Mouse (Mus musculus): Measurements from ENCODE around the gene Kif3b. TPM values are rescaled to one million over a fixed set of nuclear protein-coding genes. Genes with fewer than 3 reads are reported as not detected.

The Kif3b gene
- polyA plus RNA-seq, 1 experiment from 2014 or later, result 1.7 TPM

- H3K36me3 ChIP-seq (replicated peaks; ENCODE audit: insufficient read depth, low read length), result no peaks in the 10 kb centered on the region; the same call in 1 of the 2 replicates
- peaks cover 20% of the 10 kb centered on the region for H3K4me1 ChIP-seq (ENCODE audit: insufficient read depth)
- TF ChIP-seq CTCF (IDR thresholded peaks at IDR 0.05; ENCODE audit: low read depth), result no peak
- no peak for TF ChIP-seq EP300 (IDR thresholded peaks at IDR 0.05; ENCODE audit: low read depth)
- WGBS (ENCODE audit: insufficient replicate concordance), result 18% methylated on average over 2 of the region's 2 CpGs
- H3K9ac ChIP-seq (replicated peaks), result no peak overlapping the region
- H3K27ac ChIP-seq (ENCODE audit: low read depth), result no peak overlapping the region
- no peaks in the 10 kb centered on the region for H3K27me3 ChIP-seq (ENCODE audit: insufficient read depth, low read length)
- H3K9me3 ChIP-seq (ENCODE audit: low read length), result no peaks in the 10 kb centered on the region
- H3K4me2 ChIP-seq (ENCODE audit: low read depth, low read length), result no peak overlapping the region
- DNase-seq (no peak), ATAC-seq (no peak)
- H3K4me3 ChIP-seq (ENCODE audit: low read depth, low read length), result no peak overlapping the region
Measured at GRCm38 (mm10) chr2:153336117-153336516, 44.9 kb downstream of the Kif3b start.

- WGBS (ENCODE audit: insufficient replicate concordance), result 74% methylated on average over 9 of the region's 9 CpGs
- no peak overlapping the region for H3K9ac ChIP-seq (replicated peaks)
- H3K36me3 ChIP-seq (replicated peaks; ENCODE audit: insufficient read depth, low read length), result no peaks in the 10 kb centered on the region
- no peak overlapping the region for H3K4me2 ChIP-seq (ENCODE audit: low read depth, low read length)
- ATAC-seq (peak; percentile 55; the same call in 1 of the 2 replicates), DNase-seq (no peak)
- peaks cover 26% of the 10 kb centered on the region for H3K4me1 ChIP-seq (ENCODE audit: insufficient read depth)
- H3K27ac ChIP-seq (ENCODE audit: low read depth), result no peak overlapping the region
- no peaks in the 10 kb centered on the region for H3K9me3 ChIP-seq (ENCODE audit: low read length)
- H3K4me3 ChIP-seq (ENCODE audit: low read depth, low read length), result no peak overlapping the region
- TF ChIP-seq CTCF (IDR thresholded peaks at IDR 0.05; ENCODE audit: low read depth) (no peak), EP300 (IDR thresholded peaks at IDR 0.05; ENCODE audit: low read depth) (no peak)
- no peaks in the 10 kb centered on the region for H3K27me3 ChIP-seq (ENCODE audit: insufficient read depth, low read length)
Measured at GRCm38 (mm10) chr2:153338361-153339350, 47.4 kb downstream of the Kif3b start.

- H3K27ac ChIP-seq (ENCODE audit: low read depth), result peak overlapping the region; percentile 45; the same call in 1 of the 2 replicates
- TF ChIP-seq CTCF (IDR thresholded peaks at IDR 0.05; ENCODE audit: low read depth), result no peak
- no peak for TF ChIP-seq EP300 (IDR thresholded peaks at IDR 0.05; ENCODE audit: low read depth)
- DNase-seq (no peak), ATAC-seq (no peak)
- peaks cover 31% of the 10 kb centered on the region for H3K4me1 ChIP-seq (ENCODE audit: insufficient read depth)
- H3K4me2 ChIP-seq (ENCODE audit: low read depth, low read length), result no peak overlapping the region
- no peaks in the 10 kb centered on the region for H3K27me3 ChIP-seq (ENCODE audit: insufficient read depth, low read length)
- H3K36me3 ChIP-seq (replicated peaks; ENCODE audit: insufficient read depth, low read length), result no peaks in the 10 kb centered on the region
- H3K9me3 ChIP-seq (ENCODE audit: low read length), result no peaks in the 10 kb centered on the region
- H3K4me3 ChIP-seq (ENCODE audit: low read depth, low read length), result no peak overlapping the region
- no peak overlapping the region for H3K9ac ChIP-seq (replicated peaks)
- WGBS (ENCODE audit: insufficient replicate concordance), result 63% methylated on average over 6 of the region's 6 CpGs
Measured at GRCm38 (mm10) chr2:153342166-153342565, 51.0 kb downstream of the Kif3b start.

GRCm38 (mm10) chr2:153342602-153343001, 51.4 kb downstream of the Kif3b start:
- WGBS (ENCODE audit: insufficient replicate concordance), result 37% methylated on average over 3 of the region's 3 CpGs
- Histone ChIP-seq H3K4me1 (ENCODE audit: insufficient read depth) (peaks cover 26% of the 10 kb centered on the region), H3K9ac (replicated peaks) (no peak overlapping the region), H3K27ac (ENCODE audit: low read depth) (peak overlapping the region; percentile 45), H3K4me3 (ENCODE audit: low read depth, low read length) (no peak overlapping the region), H3K9me3 (ENCODE audit: low read length) (no peaks in the 10 kb centered on the region), H3K36me3 (replicated peaks; ENCODE audit: insufficient read depth, low read length) (no peaks in the 10 kb centered on the region), H3K4me2 (ENCODE audit: low read depth, low read length) (no peak overlapping the region), H3K27me3 (ENCODE audit: insufficient read depth, low read length) (no peaks in the 10 kb centered on the region)
- DNase-seq (no peak), ATAC-seq (no peak)
- TF ChIP-seq EP300 (IDR thresholded peaks at IDR 0.05; ENCODE audit: low read depth) (peak; percentile 58), CTCF (IDR thresholded peaks at IDR 0.05; ENCODE audit: low read depth) (no peak)

GRCm38 (mm10) chr2:153343191-153343590, 52.0 kb downstream of the Kif3b start:
- H3K36me3 ChIP-seq (replicated peaks; ENCODE audit: insufficient read depth, low read length), result no peaks in the 10 kb centered on the region
- TF ChIP-seq EP300 (IDR thresholded peaks at IDR 0.05; ENCODE audit: low read depth) (no peak), CTCF (IDR thresholded peaks at IDR 0.05; ENCODE audit: low read depth) (no peak)
- peaks cover 24% of the 10 kb centered on the region for H3K4me1 ChIP-seq (ENCODE audit: insufficient read depth)
- H3K4me3 ChIP-seq (ENCODE audit: low read depth, low read length), result no peak overlapping the region
- H3K9ac ChIP-seq (replicated peaks), result no peak overlapping the region
- H3K27ac ChIP-seq (ENCODE audit: low read depth), result peak overlapping the region; percentile 45
- DNase-seq (no peak), ATAC-seq (no peak)
- H3K27me3 ChIP-seq (ENCODE audit: insufficient read depth, low read length), result no peaks in the 10 kb centered on the region
- no peak overlapping the region for H3K4me2 ChIP-seq (ENCODE audit: low read depth, low read length)
- no peaks in the 10 kb centered on the region for H3K9me3 ChIP-seq (ENCODE audit: low read length)

GRCm38 (mm10) chr2:153345071-153345453, 53.8 kb downstream of the Kif3b start:
- Histone ChIP-seq H3K9me3 (ENCODE audit: low read length) (no peaks in the 10 kb centered on the region), H3K36me3 (replicated peaks; ENCODE audit: insufficient read depth, low read length) (0 out of 2 replicates have a peak, but pooled peaks cover 3% of the 10 kb centered on the region), H3K4me2 (ENCODE audit: low read depth, low read length) (peak overlapping the region; percentile 64), H3K9ac (replicated peaks) (peak overlapping the region; percentile 97), H3K27ac (ENCODE audit: low read depth) (peak overlapping the region; percentile 100), H3K4me3 (ENCODE audit: low read depth, low read length) (peak overlapping the region; percentile 90), H3K4me1 (ENCODE audit: insufficient read depth) (peaks cover 37% of the 10 kb centered on the region), H3K27me3 (ENCODE audit: insufficient read depth, low read length) (no peaks in the 10 kb centered on the region)
- TF ChIP-seq EP300 (IDR thresholded peaks at IDR 0.05; ENCODE audit: low read depth), result no peak
- no peak for TF ChIP-seq CTCF (IDR thresholded peaks at IDR 0.05; ENCODE audit: low read depth)
- WGBS (ENCODE audit: insufficient replicate concordance), result 3% methylated on average over 11 of the region's 11 CpGs
- ATAC-seq, result no peak
- DNase-seq, result no peak
